Mouse (Mus musculus) hematopoietic stem cell, adult 5-6 weeks (primary cell): Measurements from ENCODE around the gene Car11. TPM values are rescaled to one million over a fixed set of nuclear protein-coding genes. Genes with fewer than 3 reads are reported as not detected.

Experiments used
- ATAC-seq, 2 experiments: fragments of 125-278 bp in 1 of 2; replicated peaks in 1 of 2; 2 replicates each; pipeline ENCODE4 v1.8.0; 2016 to 2017; ENCODE audit warnings: inconsistent platforms in 2 of 2, mild to moderate bottlenecking in 2 of 2, moderate number of reproducible peaks in 2 of 2, low read depth in 1 of 2, moderate TSS enrichment in 1 of 2; ENCODE audit not compliant: low FRiP score in 2 of 2, poor library complexity in 2 of 2, severe bottlenecking in 2 of 2, insufficient read depth in 1 of 2, low TSS enrichment in 1 of 2
- total RNA-seq: library from RNA; stranded (forward); fragments of 172-1452, 232-1000 nt; gene quantifications from 2 replicates; pipeline ENCODE4 v1.2.3, GENCODE M21; 2017

Gene Car11
- total RNA-seq, 1 experiment from 2014 or later = 0.30 TPM

DNA sequence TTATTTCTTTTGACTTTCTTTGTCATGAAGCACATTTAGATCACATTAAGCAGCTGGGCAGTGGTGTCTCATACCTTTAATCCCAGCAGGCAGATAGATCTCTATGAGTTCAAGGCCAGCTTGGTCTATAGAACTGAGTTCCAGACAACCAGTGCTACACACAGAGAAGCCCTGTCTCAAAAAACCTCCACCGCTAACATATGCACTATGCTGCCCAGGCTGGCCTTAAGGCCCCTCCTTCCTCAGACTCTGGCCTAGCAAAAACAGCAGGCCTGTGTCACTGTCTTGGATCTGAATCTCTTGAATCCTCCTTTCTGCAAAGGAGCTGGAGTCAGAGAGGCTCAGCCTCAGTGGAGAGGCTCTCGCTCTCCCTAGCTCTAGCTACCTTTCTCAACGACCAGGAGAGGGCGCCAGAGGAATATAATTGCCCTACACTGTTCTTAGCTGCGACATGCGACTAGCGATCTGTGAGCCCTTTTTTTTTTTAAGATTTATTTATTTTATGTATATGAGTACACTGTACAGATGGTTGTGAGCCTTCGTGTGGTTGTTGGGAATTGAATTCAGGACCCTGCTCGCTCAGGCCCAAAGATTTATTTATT lies 39.6 kb downstream of the Car11 start:
- ATAC-seq = peak; percentile 54 to 68; a peak in 2 of 4 replicates

DNA sequence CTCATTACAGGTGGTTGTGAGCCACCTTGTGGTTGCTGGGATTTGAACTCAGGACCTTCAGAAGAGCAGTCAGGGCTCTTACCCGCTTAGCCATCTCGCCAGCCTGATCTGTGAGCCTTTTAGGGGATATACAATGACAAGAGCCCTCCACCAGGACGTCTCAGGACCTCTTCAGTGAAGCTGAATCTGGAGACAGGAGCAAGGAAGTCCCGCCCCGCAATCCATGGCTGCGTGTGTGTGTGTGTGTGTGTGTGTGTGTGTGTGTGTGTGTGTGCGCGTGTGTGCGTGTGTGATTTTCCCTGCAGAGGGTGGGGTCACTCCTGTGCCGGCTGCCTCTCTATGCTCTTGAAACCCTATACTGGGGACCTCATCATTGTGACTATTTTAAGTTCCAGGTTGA lies 40.2 kb downstream of the Car11 start:
- no peak for ATAC-seq

DNA sequence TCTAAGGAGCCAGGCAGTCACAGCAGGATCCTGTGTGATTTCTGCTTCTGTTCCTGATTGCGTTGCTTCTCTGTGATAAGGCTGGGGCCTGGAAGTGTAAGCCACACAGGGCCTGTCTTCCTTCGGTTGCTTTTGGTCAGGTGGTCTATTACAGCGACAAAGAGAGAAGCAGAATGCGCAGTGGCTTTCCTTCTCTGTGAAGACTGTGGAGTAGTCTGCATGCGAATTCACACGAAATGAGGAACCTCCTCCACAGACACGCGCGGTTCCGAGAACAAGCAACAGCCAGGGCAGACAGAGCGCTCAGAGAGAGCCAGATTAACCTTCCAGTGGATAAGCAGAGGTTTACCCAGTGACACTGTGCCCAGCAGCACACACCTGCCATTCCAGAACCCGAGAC lies 41.7 kb downstream of the Car11 start:
- peak; percentile 46 to 55 for ATAC-seq

DNA sequence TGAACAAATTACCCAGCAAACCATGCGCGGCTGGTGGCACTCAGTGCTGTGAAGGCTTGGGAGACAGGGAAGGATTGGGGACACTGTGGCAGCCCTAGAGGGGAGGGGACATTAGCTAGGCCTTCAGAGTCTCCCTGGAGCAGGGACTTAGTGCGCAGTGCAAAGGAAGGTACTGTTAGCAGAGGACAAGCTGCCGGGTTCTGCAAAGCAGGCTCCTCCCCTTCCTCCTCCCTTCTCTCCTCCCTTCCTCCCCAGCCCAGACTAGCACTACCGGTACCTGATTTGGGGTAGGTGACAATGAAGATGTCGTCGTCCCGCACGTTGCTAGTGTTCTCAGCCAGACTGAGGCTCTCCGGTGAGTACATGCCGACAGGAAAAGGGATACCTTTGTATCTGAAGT lies 42.1 kb downstream of the Car11 start:
- ATAC-seq = peak; percentile 74 to 87

DNA sequence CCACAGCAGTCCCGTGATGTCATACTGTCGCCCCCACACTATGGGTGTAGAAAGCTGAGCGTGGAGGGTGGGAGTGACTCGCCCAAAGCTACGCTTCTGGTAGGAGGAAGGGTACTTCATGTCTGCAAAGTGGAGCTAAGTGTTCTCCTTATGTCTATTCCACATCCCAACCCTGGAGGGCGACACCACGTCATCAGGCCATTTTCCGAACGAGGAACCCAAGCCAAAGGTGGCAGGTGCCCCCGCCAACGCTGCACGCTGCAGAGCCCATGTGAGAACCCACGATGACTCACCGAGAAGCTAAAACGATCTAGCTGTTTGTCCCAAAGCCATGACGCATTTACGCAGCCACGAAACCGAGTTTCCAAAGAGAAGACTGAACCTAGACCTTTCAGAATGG lies 42.7 kb downstream of the Car11 start:
- peak; percentile 22 to 49; a peak in 2 of 4 replicates for ATAC-seq

DNA sequence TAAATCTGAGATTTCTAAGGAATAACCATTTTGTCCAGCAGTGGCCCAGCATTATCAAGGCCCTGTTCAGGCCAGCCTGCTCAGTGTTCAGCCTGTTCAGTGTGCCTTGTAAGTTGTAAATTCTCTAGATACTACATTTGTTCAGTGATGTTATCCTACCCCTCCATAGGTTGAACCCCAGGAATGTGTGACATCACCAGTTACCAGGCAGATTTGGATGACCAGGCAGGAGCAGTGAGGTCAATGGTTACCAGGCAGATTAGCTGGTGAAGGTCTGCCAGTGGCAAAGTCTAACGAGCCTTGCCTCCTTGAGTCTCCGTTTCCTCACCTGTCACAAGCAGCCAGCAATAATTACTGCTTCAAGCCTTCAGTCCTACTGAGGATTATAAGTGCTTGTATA lies 44.7 kb downstream of the Car11 start:
- ATAC-seq = peak in 1 of 2 experiments; percentile 68; a peak in 2 of 4 replicates

DNA sequence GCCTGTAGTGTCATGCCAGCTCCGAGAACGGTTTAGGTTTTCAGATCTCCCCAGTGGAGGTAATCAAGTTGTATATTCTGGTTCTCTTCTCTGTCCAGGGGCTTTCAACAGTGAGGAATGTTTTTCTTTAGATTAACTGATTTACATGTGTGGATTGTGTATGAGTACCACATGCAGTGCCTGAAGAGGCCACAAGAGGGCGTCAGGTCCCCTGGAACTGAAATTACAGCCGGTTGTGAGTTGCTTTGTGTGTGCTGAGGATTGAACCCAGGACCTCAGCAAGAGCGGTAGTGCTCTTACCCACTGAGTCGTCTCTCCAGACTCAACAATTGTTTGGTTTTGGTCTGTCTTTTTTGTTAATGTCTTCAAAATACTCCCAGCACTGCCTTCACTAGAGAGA lies 46.9 kb downstream of the Car11 start:
- no peak for ATAC-seq

DNA sequence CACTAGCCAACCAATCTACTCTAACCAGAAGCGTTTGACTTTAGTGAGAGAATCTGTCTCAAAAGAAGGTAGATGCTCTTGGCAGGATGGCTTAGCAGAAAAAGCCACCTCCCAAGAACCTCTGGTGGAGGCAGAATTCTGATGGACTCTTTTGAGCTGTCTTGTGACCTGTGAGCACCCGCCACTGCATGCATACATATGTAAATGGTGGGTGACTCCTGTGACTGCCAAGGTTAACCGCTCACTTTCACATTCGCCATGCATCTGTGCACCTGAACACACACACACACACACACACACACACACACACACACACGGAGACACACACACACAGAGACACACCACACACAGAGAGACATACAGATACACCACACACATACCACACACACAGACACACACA lies 47.8 kb downstream of the Car11 start:
- no peak for ATAC-seq

DNA sequence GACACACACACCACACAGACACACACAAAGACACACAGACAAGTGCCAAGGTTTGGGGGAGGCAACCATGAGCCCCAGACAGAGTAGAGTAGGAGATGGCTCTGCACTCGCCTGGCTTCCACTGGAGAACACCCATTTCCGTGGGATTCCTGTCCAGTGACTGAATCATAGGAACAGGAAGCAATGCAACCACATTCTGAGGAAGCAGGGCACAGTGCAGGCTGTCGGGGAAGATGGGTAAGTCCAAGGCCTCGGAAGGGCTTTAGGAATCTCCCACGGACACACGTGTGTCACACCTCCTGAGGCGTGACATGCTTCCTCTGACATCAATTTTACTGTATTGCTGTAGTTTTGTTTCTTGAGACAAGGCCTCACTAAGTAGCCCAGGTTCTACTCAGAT lies 48.5 kb downstream of the Car11 start:
- ATAC-seq = no peak

DNA sequence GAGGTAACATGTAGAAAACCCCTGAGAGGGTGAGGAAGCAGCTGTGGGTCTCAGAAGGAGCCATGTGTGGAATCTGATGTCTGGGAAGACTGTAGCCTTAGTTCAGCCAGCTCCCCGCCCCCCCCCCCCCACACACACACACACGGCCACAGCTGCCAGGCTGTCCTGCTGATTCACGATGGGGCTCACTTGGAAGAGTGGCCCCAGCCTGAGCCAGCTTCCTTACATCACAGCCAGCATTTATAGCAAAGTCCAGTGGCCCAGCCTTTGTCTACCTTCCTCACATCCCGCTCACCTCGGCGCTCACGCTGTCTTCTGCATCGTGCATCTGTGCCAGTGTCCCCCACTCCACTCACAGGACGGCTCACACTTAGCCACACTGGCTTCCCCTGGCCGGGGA lies 49.8 kb downstream of the Car11 start:
- ATAC-seq = 0 out of 4 replicates have a peak, but pooled peaks of 1 of the 2 experiments have one; percentile 31

DNA sequence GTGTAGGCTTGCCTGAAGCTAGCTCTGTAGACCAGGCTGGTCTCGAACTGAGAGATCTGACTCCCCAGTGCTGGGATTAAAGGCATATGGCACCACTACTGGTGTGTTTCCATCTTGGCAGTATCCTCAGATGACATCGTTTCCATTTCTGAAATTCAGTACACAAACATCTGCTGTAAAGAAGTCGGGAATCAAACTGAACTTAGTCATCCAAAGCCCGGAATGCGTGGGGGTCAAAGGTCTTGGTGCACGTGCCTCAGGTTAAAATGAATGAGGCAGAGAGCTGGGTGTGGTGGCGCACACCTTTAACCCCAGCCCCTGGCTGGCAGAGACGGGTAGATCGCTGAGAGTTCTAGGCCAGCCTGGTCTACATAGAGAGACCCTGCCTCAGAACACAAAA lies 50.5 kb downstream of the Car11 start:
- no peak for ATAC-seq

Other genes with a start within 250 kb of the Car11 start
- gene Ftl1, start 240.0 kb upstream of the Car11 start, total RNA-seq = 599 and 753 TPM in 2 replicates
- gene Bax, start 232.9 kb upstream of the Car11 start, total RNA-seq = 18.0 and 28.0 TPM in 2 replicates
- not detected in 2 replicates for gene Tulp2, start 218.0 kb upstream of the Car11 start, total RNA-seq
- gene Gm45808, start 213.0 kb upstream of the Car11 start, total RNA-seq = not detected in 2 replicates
- gene Dhdh, start 211.0 kb upstream of the Car11 start, total RNA-seq = 16.9 and 21.6 TPM in 2 replicates
- gene Nucb1, start 189.4 kb upstream of the Car11 start, total RNA-seq = 255 and 378 TPM in 2 replicates
- 267 and 291 TPM in 2 replicates for gene Ppp1r15a, start 173.6 kb upstream of the Car11 start, total RNA-seq
- 0.31 and 3.1 TPM in 2 replicates for gene Plekha4, start 173.5 kb upstream of the Car11 start, total RNA-seq
- not detected in 2 replicates for gene Hsd17b14, start 144.9 kb upstream of the Car11 start, total RNA-seq
- gene Bcat2, start 129.7 kb upstream of the Car11 start, total RNA-seq = 16.4 and 20.9 TPM in 2 replicates
- not detected in 2 replicates for gene Fgf21, start 84.4 kb upstream of the Car11 start, total RNA-seq
- gene Fut1, start 82.6 kb upstream of the Car11 start, total RNA-seq = 0.25 TPM in 1 of 2 replicates, not detected in the other
- not detected in 2 replicates for gene Izumo1, start 78.0 kb upstream of the Car11 start, total RNA-seq
- 0.94 TPM in 1 of 2 replicates, not detected in the other for gene Rasip1, start 72.4 kb upstream of the Car11 start, total RNA-seq
- gene Mamstr, start 59.9 kb upstream of the Car11 start, total RNA-seq = not detected in 2 replicates
- not detected in 2 replicates for gene Fut2, start 33.4 kb upstream of the Car11 start, total RNA-seq
- not detected in 2 replicates for gene Ntn5, start 15.8 kb upstream of the Car11 start, total RNA-seq
- not detected in 2 replicates for gene Sec1, start 5.4 kb upstream of the Car11 start, total RNA-seq
- 11.5 and 25.3 TPM in 2 replicates for gene Dbp, start 5.2 kb downstream of the Car11 start, total RNA-seq
- gene Rpl18, start 15.6 kb downstream of the Car11 start, total RNA-seq = 1,764 and 1,816 TPM in 2 replicates
- 8.2 and 10.9 TPM in 2 replicates for gene Sphk2, start 18.2 kb downstream of the Car11 start, total RNA-seq
- 0.79 and 1.8 TPM in 2 replicates for gene Fam83e, start 21.4 kb downstream of the Car11 start, total RNA-seq
- not detected in 2 replicates for gene Spaca4, start 26.0 kb downstream of the Car11 start, total RNA-seq
- gene Lmtk3, start 83.9 kb downstream of the Car11 start, total RNA-seq = 0.10 TPM in 1 of 2 replicates, not detected in the other
- gene Sult2b1, start 84.8 kb downstream of the Car11 start, total RNA-seq = 4.1 TPM in 1 of 2 replicates, not detected in the other
- gene Cyth2, start 114.7 kb downstream of the Car11 start, total RNA-seq = 46.6 and 82.7 TPM in 2 replicates
- gene Kcnj14, start 124.9 kb downstream of the Car11 start, total RNA-seq = 0.63 TPM in 1 of 2 replicates, not detected in the other
- 17.1 and 19.3 TPM in 2 replicates for gene Grwd1, start 131.1 kb downstream of the Car11 start, total RNA-seq
- gene Kdelr1, start 172.9 kb downstream of the Car11 start, total RNA-seq = 56.0 and 63.8 TPM in 2 replicates
- gene Grin2d, start 178.5 kb downstream of the Car11 start, total RNA-seq = 0.10 and 0.31 TPM in 2 replicates
- gene Syngr4, start 196.9 kb downstream of the Car11 start, total RNA-seq = not detected in 2 replicates
- gene Tmem143, start 197.1 kb downstream of the Car11 start, total RNA-seq = 16.2 and 19.6 TPM in 2 replicates
- 193 and 200 TPM in 2 replicates for gene Emp3, start 221.6 kb downstream of the Car11 start, total RNA-seq
- 3.2 and 6.8 TPM in 2 replicates for gene Ccdc114, start 224.2 kb downstream of the Car11 start, total RNA-seq